Mouse (Mus musculus) CD4-positive, CD25-positive, alpha-beta regulatory T cell, adult 2 months (primary cell): ENCODE measurements at regions not wholly inside any gene's neighbourhood (a gene's known extent, or its start where the extent isn't known, plus 50 kb on each side); places are given as distances from the start of the nearest gene placed in this dataset.

Experiments
- DNase-seq: peaks from one replicate; pipeline ENCODE4 v3.0.0-alpha.2; 2012; ENCODE audit warnings: low read depth, low spot score

- no peak for DNase-seq
Measured at GRCm38 (mm10) chr10:46329052-46329451, 751.4 kb downstream of the Hace1 start.

- DNase-seq: no peak
Measured at GRCm38 (mm10) chr10:46331599-46332283, 754.1 kb downstream of the Hace1 start.

- no peak for DNase-seq
Measured at GRCm38 (mm10) chr10:46333231-46333630, 755.6 kb downstream of the Hace1 start.

GRCm38 (mm10) chr10:46345315-46345714 is 767.7 kb downstream of the Hace1 start:
- DNase-seq: no peak

- DNase-seq: no peak
Measured at GRCm38 (mm10) chr10:46349613-46350012, 772.0 kb downstream of the Hace1 start.

- DNase-seq: no peak
Measured at GRCm38 (mm10) chr10:46350196-46350595, 772.6 kb downstream of the Hace1 start.

GRCm38 (mm10) chr10:46356775-46357174 is 779.1 kb downstream of the Hace1 start:
- DNase-seq: no peak

GRCm38 (mm10) chr10:46373715-46374475 is 796.3 kb downstream of the Hace1 start:
- DNase-seq: no peak

GRCm38 (mm10) chr10:46374646-46375045 is 797.0 kb downstream of the Hace1 start:
- no peak for DNase-seq

GRCm38 (mm10) chr10:46397089-46397488 is 819.5 kb downstream of the Hace1 start:
- no peak for DNase-seq

GRCm38 (mm10) chr10:46403883-46404282 is 826.3 kb downstream of the Hace1 start:
- no peak for DNase-seq
